Mouse (Mus musculus): ENCODE measurements at regions not wholly inside any gene's neighbourhood (a gene's known extent, or its start where the extent isn't known, plus 50 kb on each side); places are given as distances from the start of the nearest gene placed in this dataset.

DNA sequence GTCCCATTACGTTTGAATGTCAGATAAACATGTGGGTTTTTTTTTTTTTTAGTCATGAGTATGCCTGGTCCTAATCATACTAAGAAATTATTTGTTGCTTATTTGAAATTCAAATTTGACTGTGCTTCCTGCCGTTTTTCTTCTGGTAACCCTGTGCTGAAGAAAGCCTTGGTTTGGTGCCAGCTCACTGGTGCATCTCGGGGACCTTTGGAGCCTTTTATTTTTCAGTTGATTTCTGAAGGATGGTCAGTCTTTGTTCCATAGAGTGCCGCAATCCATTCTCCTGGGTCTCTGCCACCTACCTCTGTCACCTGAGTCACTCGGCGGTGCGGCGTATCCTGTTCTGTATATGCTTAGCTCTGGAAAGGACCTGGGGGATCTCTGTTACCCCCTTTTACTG, 158.9 kb upstream of the Id4 start:
- no peaks in the 10 kb centered on the region for H3K27me3 ChIP-seq (ENCODE audit: control insufficient read depth, insufficient read depth, low read depth, low read length)
- H3K4me3 ChIP-seq (ENCODE audit: low read depth, low read length): no peak overlapping the region
- H3K4me1 ChIP-seq (ENCODE audit: control insufficient read depth, low read depth, low read length): no peaks in the 10 kb centered on the region
- no peaks in the 10 kb centered on the region for H3K36me3 ChIP-seq (ENCODE audit: control insufficient read depth, insufficient read depth)
- no peak for ATAC-seq (ENCODE audit: low read depth)
- H3K4me2 ChIP-seq (ENCODE audit: low read depth, low read length): no peak overlapping the region
- no peaks in the 10 kb centered on the region for H3K9me3 ChIP-seq (replicated peaks; ENCODE audit: control insufficient read depth, low read length)
- no peak overlapping the region for H3K27ac ChIP-seq (ENCODE audit: low read length)
- WGBS (ENCODE audit: insufficient replicate concordance): 58% methylated on average over 8 of the region's 8 CpGs
- no peak overlapping the region for H3K9ac ChIP-seq (ENCODE audit: low read depth, low read length)

DNA sequence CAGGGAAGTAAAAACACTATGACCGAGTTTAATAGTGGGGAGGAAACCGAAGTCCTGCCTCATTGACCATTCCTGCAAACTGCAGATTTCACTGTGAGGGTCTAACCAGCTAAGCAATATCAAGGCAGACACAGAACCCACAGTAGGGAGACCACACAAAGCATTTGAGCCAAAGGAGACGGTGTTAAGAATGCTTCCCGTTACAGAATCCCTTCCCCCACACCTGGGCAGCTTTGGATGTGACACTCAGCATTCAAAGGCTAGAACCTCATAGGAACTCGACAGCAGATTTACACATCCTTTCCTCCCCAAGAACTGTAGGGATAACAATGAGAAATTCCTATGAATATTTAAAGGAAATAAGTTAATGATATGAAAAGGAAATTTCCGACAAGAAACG, 158.5 kb upstream of the Id4 start:
- Histone ChIP-seq H3K4me3 (ENCODE audit: low read depth, low read length) (no peak overlapping the region), H3K27ac (ENCODE audit: low read length) (no peak overlapping the region), H3K27me3 (ENCODE audit: control insufficient read depth, insufficient read depth, low read depth, low read length) (no peaks in the 10 kb centered on the region), H3K9me3 (replicated peaks; ENCODE audit: control insufficient read depth, low read length) (no peaks in the 10 kb centered on the region), H3K9ac (ENCODE audit: low read depth, low read length) (no peak overlapping the region), H3K36me3 (ENCODE audit: control insufficient read depth, insufficient read depth) (no peaks in the 10 kb centered on the region), H3K4me2 (ENCODE audit: low read depth, low read length) (no peak overlapping the region), H3K4me1 (ENCODE audit: control insufficient read depth, low read depth, low read length) (no peaks in the 10 kb centered on the region)
- no peak for ATAC-seq (ENCODE audit: low read depth)
- 52% methylated on average over 7 of the region's 7 CpGs for WGBS (ENCODE audit: insufficient replicate concordance)

DNA sequence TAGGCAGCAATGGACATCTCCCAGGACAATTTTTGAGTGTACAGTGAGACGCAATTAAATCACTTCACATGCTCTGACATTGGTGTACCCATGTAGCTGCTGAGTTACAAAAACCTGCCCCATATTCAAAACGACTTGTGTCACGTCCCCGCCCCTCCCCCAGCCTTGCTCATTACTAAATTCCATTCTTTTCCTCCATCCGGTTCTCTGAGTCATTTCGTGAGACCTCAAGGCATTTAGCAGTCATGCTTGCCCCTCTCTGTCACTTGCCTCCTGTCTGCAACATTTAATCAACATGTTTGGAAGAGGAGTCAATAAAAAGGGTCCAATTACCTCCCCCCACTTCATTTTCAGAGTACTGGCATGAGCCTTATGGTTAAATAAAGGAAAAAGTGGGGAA, 156.3 kb upstream of the Id4 start:
- no peak overlapping the region for H3K27ac ChIP-seq (ENCODE audit: low read length)
- no peak overlapping the region for H3K4me3 ChIP-seq (ENCODE audit: low read depth, low read length)
- H3K9ac ChIP-seq (ENCODE audit: low read depth, low read length): no peak overlapping the region
- WGBS (ENCODE audit: insufficient replicate concordance): 46% methylated on average over 6 of the region's 6 CpGs
- ATAC-seq (ENCODE audit: low read depth): no peak
- no peaks in the 10 kb centered on the region for H3K27me3 ChIP-seq (ENCODE audit: control insufficient read depth, insufficient read depth, low read depth, low read length)
- H3K4me1 ChIP-seq (ENCODE audit: control insufficient read depth, low read depth, low read length): no peaks in the 10 kb centered on the region
- no peak overlapping the region for H3K4me2 ChIP-seq (ENCODE audit: low read depth, low read length)
- H3K36me3 ChIP-seq (ENCODE audit: control insufficient read depth, insufficient read depth): no peaks in the 10 kb centered on the region
- H3K9me3 ChIP-seq (replicated peaks; ENCODE audit: control insufficient read depth, low read length): no peaks in the 10 kb centered on the region

DNA sequence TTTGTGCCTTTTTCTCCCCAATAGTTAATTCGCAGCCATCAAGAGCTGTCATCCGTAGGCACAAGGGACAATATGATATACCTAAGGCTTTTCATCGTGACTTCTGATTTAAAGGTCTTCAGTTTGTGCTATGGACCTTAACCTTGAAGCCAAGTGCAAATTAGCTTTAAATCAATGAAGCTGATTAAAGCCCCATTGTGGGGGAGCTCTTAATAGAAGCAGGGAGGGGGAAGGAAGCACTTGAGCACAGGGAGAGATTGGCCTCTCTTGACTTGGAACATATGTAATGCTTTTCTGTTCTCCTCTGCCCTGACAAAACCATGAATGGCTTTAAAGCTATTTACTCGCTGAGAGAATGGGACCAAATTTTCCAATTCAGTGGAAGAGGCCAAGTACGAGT, 154.1 kb upstream of the Id4 start:
- H3K27me3 ChIP-seq (ENCODE audit: control insufficient read depth, insufficient read depth, low read depth, low read length): no peaks in the 10 kb centered on the region
- 59% methylated on average over 5 of the region's 5 CpGs for WGBS (ENCODE audit: insufficient replicate concordance)
- H3K9ac ChIP-seq (ENCODE audit: low read depth, low read length): no peak overlapping the region
- no peak overlapping the region for H3K4me2 ChIP-seq (ENCODE audit: low read depth, low read length)
- no peak for ATAC-seq (ENCODE audit: low read depth)
- H3K4me1 ChIP-seq (ENCODE audit: control insufficient read depth, low read depth, low read length): no peaks in the 10 kb centered on the region
- no peaks in the 10 kb centered on the region for H3K36me3 ChIP-seq (ENCODE audit: control insufficient read depth, insufficient read depth)
- no peak overlapping the region for H3K27ac ChIP-seq (ENCODE audit: low read length)
- no peak overlapping the region for H3K4me3 ChIP-seq (ENCODE audit: low read depth, low read length)
- no peaks in the 10 kb centered on the region for H3K9me3 ChIP-seq (replicated peaks; ENCODE audit: control insufficient read depth, low read length)

DNA sequence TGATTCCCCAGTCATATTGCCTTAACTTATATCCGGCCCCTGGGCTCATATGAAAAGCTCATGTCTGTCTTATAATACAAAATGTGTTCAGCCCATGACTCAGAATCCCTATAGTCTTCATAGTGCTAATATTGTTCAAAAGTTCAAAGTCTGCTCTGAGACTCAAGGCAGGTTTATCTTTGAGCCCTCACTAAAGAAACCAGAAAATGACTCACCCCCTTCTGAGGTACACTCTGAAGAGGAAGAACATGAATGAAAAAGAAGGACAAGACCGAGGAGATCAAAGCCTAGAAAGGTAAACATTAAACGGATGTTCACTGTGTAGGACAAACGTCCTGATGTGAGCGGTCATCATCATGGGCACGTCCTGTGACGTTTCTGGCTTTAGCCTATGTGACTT, 145.1 kb upstream of the Id4 start:
- Histone ChIP-seq H3K27me3 (ENCODE audit: control insufficient read depth, insufficient read depth, low read depth, low read length) (no peaks in the 10 kb centered on the region), H3K36me3 (ENCODE audit: control insufficient read depth, insufficient read depth) (no peaks in the 10 kb centered on the region)
- WGBS (ENCODE audit: insufficient replicate concordance): 60% methylated on average over 7 of the region's 7 CpGs

DNA sequence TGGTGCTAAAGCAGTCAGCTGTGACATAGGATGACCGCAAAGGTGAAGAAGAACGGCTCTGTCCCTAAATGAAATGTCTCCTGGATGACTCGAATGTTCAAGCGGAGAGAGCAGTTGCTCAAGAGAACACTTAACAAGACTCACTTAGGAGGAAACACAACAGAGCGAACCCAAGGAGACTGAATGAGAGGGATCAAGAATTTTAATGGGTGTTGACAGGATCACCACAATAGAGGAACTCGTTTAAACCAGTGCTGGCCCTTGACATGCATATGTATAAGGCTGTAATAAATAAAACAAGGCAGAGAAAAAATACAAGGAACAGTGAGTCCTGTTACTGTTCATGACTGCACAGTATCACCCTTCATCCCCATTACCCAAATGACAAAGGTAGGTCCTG, 134.4 kb upstream of the Id4 start:
- H3K36me3 ChIP-seq (ENCODE audit: control insufficient read depth, insufficient read depth): no peaks in the 10 kb centered on the region
- no peaks in the 10 kb centered on the region for H3K4me1 ChIP-seq (ENCODE audit: control insufficient read depth, low read depth, low read length)
- 60% methylated on average over 6 of the region's 6 CpGs for WGBS (ENCODE audit: insufficient replicate concordance)
- no peaks in the 10 kb centered on the region for H3K9me3 ChIP-seq (replicated peaks; ENCODE audit: control insufficient read depth, low read length)
- H3K27ac ChIP-seq (ENCODE audit: low read length): no peak overlapping the region
- H3K4me2 ChIP-seq (ENCODE audit: low read depth, low read length): no peak overlapping the region
- H3K9ac ChIP-seq (ENCODE audit: low read depth, low read length): no peak overlapping the region
- no peak for ATAC-seq (ENCODE audit: low read depth)
- no peaks in the 10 kb centered on the region for H3K27me3 ChIP-seq (ENCODE audit: control insufficient read depth, insufficient read depth, low read depth, low read length)
- H3K4me3 ChIP-seq (ENCODE audit: low read depth, low read length): no peak overlapping the region

More for the DNA sequence above, 145.1 kb upstream of the Id4 start:
- no peak overlapping the region for H3K4me2 ChIP-seq (ENCODE audit: low read depth, low read length)
- H3K9ac ChIP-seq (ENCODE audit: low read depth, low read length): no peak overlapping the region
- no peak for ATAC-seq (ENCODE audit: low read depth)
- H3K9me3 ChIP-seq (replicated peaks; ENCODE audit: control insufficient read depth, low read length): no peaks in the 10 kb centered on the region
- no peak overlapping the region for H3K4me3 ChIP-seq (ENCODE audit: low read depth, low read length)
- no peak overlapping the region for H3K27ac ChIP-seq (ENCODE audit: low read length)
- no peaks in the 10 kb centered on the region for H3K4me1 ChIP-seq (ENCODE audit: control insufficient read depth, low read depth, low read length)

DNA sequence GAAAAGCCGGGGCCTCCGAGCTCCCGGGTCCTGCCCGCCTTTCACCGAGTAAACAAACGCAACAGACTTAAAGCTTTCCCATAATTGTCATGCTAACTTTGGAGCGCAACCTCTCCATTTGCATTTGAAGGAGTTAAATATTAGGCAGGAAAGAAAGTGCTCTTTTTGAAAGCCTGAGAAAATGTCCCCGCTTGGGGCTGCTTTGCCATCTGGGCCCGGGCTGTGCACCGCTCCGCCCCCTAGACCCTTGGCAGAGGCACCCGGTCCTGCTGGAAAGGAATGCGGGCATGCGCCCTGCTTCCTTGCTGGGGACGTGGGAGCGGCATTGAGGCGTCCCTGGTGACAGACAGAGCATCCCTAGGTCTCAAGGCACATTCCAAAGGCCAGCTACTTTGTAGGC, 130.3 kb upstream of the Id4 start:
- H3K4me3 ChIP-seq (ENCODE audit: low read depth, low read length): no peak overlapping the region
- H3K27me3 ChIP-seq (ENCODE audit: control insufficient read depth, insufficient read depth, low read depth, low read length): no peaks in the 10 kb centered on the region
- no peak for ATAC-seq (ENCODE audit: low read depth)

DNA sequence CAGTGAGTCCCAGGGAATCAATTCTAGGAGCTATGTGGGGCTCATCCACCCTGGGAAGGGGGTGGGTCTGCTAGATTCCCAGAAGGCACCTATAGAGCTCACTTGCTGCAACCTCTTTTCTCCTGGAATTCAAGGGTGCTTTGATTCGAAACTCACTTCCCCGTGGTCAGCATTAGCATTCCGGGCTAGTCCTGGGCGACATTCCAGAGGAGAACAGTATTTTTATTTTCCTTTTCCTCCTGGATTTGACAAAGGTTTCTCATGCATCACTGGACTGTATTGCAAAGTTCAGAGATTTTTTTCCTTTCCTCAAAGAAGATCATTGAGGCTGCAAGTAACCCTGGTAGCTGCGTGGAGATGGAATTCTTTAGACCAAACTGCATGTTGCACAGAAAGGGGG, 129.3 kb upstream of the Id4 start:
- 42% methylated on average over 5 of the region's 5 CpGs for WGBS (ENCODE audit: insufficient replicate concordance)
- Histone ChIP-seq H3K4me2 (ENCODE audit: low read depth, low read length) (no peak overlapping the region), H3K36me3 (ENCODE audit: control insufficient read depth, insufficient read depth) (no peaks in the 10 kb centered on the region), H3K4me3 (ENCODE audit: low read depth, low read length) (no peak overlapping the region), H3K27me3 (ENCODE audit: control insufficient read depth, insufficient read depth, low read depth, low read length) (no peaks in the 10 kb centered on the region), H3K9me3 (replicated peaks; ENCODE audit: control insufficient read depth, low read length) (no peaks in the 10 kb centered on the region), H3K27ac (ENCODE audit: low read length) (no peak overlapping the region), H3K4me1 (ENCODE audit: control insufficient read depth, low read depth, low read length) (no peaks in the 10 kb centered on the region), H3K9ac (ENCODE audit: low read depth, low read length) (no peak overlapping the region)
- ATAC-seq (ENCODE audit: low read depth): no peak

More for the DNA sequence above, 130.3 kb upstream of the Id4 start:
- Histone ChIP-seq H3K9me3 (replicated peaks; ENCODE audit: control insufficient read depth, low read length) (no peaks in the 10 kb centered on the region), H3K9ac (ENCODE audit: low read depth, low read length) (no peak overlapping the region), H3K36me3 (ENCODE audit: control insufficient read depth, insufficient read depth) (no peaks in the 10 kb centered on the region), H3K4me2 (ENCODE audit: low read depth, low read length) (peak overlapping the region; percentile 36; the same call in 1 of the 2 replicates), H3K27ac (ENCODE audit: low read length) (no peak overlapping the region), H3K4me1 (ENCODE audit: control insufficient read depth, low read depth, low read length) (no peaks in the 10 kb centered on the region)
- 6% methylated on average over 17 of the region's 17 CpGs for WGBS (ENCODE audit: insufficient replicate concordance)

DNA sequence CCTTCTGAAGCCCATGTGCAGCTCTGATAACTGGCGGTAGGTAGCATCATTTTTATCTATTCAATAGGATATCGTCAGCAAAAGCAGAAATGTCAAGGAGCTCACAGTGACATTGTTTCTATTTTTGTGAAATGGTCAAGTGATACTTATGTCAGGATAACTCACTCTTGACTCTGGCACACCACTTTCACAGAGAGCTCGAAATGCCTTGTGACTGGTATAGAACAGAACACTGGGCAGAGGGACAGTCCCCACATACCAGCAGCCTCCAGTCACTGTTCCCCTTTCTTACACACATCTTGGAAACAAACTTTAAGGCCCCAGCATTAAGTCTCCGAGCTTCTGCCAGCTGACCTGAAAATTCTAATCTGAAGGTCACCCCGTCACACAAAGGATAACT, 115.1 kb upstream of the Id4 start:
- H3K36me3 ChIP-seq (ENCODE audit: control insufficient read depth, insufficient read depth): no peaks in the 10 kb centered on the region
- no peak overlapping the region for H3K4me2 ChIP-seq (ENCODE audit: low read depth, low read length)
- no peaks in the 10 kb centered on the region for H3K27me3 ChIP-seq (ENCODE audit: control insufficient read depth, insufficient read depth, low read depth, low read length)
- WGBS (ENCODE audit: insufficient replicate concordance): 64% methylated on average over 5 of the region's 5 CpGs
- ATAC-seq (ENCODE audit: low read depth): no peak
- no peak overlapping the region for H3K4me3 ChIP-seq (ENCODE audit: low read depth, low read length)
- no peak overlapping the region for H3K27ac ChIP-seq (ENCODE audit: low read length)
- H3K4me1 ChIP-seq (ENCODE audit: control insufficient read depth, low read depth, low read length): no peaks in the 10 kb centered on the region
- H3K9me3 ChIP-seq (replicated peaks; ENCODE audit: control insufficient read depth, low read length): no peaks in the 10 kb centered on the region
- H3K9ac ChIP-seq (ENCODE audit: low read depth, low read length): no peak overlapping the region

DNA sequence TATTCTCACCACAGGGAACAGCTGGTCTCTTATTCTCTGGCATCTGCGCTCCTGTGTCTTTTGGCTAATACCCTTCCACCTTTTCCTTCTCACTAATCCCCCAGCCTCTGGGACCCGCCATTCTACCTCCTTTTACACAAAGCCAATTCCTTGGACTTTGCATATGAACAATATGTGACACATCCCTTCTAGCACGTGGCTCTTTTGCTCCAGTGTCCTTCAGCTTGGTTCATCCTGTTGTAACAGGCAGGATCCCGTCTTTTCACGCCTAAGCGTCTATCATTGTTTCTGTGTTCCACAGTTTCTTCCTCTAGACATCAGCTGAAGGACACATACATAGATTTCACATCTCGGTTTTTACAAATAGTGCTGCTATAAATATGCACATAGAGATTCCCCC, 114.0 kb upstream of the Id4 start:
- H3K4me3 ChIP-seq (ENCODE audit: low read depth, low read length): no peak overlapping the region
- H3K9ac ChIP-seq (ENCODE audit: low read depth, low read length): no peak overlapping the region
- H3K4me1 ChIP-seq (ENCODE audit: control insufficient read depth, low read depth, low read length): no peaks in the 10 kb centered on the region
- no peak overlapping the region for H3K27ac ChIP-seq (ENCODE audit: low read length)
- 65% methylated on average over 7 of the region's 7 CpGs for WGBS (ENCODE audit: insufficient replicate concordance)
- ATAC-seq (ENCODE audit: low read depth): no peak
- no peaks in the 10 kb centered on the region for H3K36me3 ChIP-seq (ENCODE audit: control insufficient read depth, insufficient read depth)
- H3K4me2 ChIP-seq (ENCODE audit: low read depth, low read length): no peak overlapping the region
- no peaks in the 10 kb centered on the region for H3K27me3 ChIP-seq (ENCODE audit: control insufficient read depth, insufficient read depth, low read depth, low read length)
- H3K9me3 ChIP-seq (replicated peaks; ENCODE audit: control insufficient read depth, low read length): no peaks in the 10 kb centered on the region

All from liver, embryonic 16.5 days (tissue).